Mouse (Mus musculus): ENCODE measurements around the gene U90926. TPM values are rescaled to one million over a fixed set of nuclear protein-coding genes. Genes with fewer than 3 reads are reported as not detected.

The U90926 gene
- polyA plus RNA-seq, 1 experiment = not detected

DNA sequence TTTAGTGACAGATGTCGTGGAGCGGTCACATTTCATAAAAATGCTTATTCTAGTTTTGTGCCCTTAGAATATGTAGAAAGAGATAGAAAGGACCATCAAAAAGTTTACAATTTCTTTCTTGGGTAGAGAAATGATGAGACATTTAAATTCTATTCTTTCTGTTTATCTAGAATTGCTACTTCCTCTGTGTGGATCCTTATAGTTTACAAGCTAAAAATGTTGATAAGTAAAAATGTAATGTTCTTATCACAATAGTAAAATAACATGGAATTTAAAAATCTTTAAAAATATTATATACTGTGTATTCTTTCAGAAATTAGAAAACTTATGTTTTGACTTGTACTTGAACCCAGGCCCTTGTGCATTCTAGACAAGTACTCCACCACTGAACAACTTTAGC is 29.7 kb upstream of the U90926 start:
- H3K4me3 ChIP-seq (replicated peaks) = no peak overlapping the region

DNA sequence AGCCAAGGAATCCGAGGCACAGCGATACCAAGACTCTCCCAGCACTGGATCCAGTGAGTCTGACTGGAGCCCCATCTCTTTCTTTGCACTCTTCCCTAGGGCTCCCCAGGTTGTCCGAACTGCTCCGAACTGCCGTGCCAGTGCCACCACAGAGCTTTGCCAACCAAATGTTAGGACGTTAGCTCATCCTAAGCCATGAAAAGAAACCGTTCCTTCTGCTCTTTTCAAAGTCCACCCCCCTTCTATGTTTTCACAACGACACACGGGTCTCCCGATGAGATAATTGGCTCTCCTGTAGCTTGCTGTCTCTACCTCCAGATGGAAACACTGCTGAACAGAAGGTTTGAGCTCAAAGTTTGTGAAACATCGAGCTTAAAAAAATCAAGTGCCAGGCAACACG is 25.6 kb upstream of the U90926 start:
- no peak overlapping the region for H3K4me3 ChIP-seq (replicated peaks)
- peaks cover 8% of the 10 kb centered on the region for H3K27me3 ChIP-seq (ENCODE audit: control insufficient read depth)
- H3K36me3 ChIP-seq (ENCODE audit: control insufficient read depth) = no peaks in the 10 kb centered on the region
- no peaks in the 10 kb centered on the region for H3K4me1 ChIP-seq (ENCODE audit: control insufficient read depth)
- TF ChIP-seq TAL1 (IDR thresholded peaks at IDR 0.05; ENCODE audit: low read length) = no peak
- TF ChIP-seq GATA1 (IDR thresholded peaks at IDR 0.05; ENCODE audit: low read length) = no peak
- H3K9me3 ChIP-seq (ENCODE audit: control insufficient read depth, low read length) = no peaks in the 10 kb centered on the region; the same call in 1 of the 2 replicates

More for the DNA sequence above, 29.7 kb upstream of the U90926 start:
- no peaks in the 10 kb centered on the region for H3K4me1 ChIP-seq (ENCODE audit: control insufficient read depth)
- TF ChIP-seq TAL1 (IDR thresholded peaks at IDR 0.05; ENCODE audit: low read length) = no peak
- no peak for TF ChIP-seq GATA1 (IDR thresholded peaks at IDR 0.05; ENCODE audit: low read length)
- H3K36me3 ChIP-seq (ENCODE audit: control insufficient read depth) = no peaks in the 10 kb centered on the region
- peaks cover 10% of the 10 kb centered on the region for H3K27me3 ChIP-seq (ENCODE audit: control insufficient read depth)
- peaks cover 2% of the 10 kb centered on the region; the same call in 1 of the 2 replicates for H3K9me3 ChIP-seq (ENCODE audit: control insufficient read depth, low read length)

DNA sequence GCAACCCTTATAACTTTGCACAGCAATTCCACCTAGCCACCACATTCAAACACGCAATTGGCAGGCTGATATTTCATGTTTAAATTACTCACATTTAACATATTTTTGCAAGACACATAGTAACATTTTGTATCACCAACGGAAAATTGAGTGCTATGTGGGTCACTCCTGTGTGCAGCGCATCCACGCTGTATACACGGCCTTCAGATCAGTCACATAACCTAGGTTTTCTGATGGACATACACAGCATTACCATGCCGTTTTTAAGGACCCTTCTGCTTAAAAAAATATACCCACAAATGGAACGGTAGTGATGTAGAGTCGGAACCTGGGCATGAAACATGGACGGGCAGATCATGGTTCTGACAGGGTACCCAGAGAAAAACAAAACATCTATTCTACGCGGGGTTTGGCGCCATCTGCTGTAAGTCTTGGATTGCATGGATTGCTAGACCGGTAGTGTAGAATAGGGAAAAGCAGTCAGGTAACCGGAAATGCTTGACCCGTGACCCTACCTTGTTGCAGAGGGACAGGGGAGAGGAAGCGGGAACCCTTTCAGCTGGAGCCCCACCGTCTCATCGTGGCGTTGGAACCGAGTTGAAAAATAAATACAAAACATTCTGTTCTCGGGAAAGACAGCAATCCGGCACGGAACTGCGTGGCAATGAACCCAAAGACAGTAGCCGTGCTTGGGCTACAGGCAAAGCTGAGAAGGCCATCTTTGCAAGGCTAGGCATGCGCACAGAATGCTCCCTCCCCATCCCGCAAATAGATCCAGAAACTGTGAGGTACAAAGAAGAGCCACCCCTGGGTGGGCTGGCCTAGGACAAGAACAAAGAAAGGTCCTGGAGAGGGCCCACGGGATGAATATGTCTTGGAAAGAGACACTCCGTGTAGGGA is 24.4 kb upstream of the U90926 start:
- H3K36me3 ChIP-seq (ENCODE audit: control insufficient read depth) = no peaks in the 10 kb centered on the region
- H3K4me1 ChIP-seq (ENCODE audit: control insufficient read depth) = no peaks in the 10 kb centered on the region
- no peak for TF ChIP-seq TAL1 (IDR thresholded peaks at IDR 0.05; ENCODE audit: low read length)
- TF ChIP-seq GATA1 (IDR thresholded peaks at IDR 0.05; ENCODE audit: low read length) = no peak
- H3K4me3 ChIP-seq (replicated peaks) = no peak overlapping the region
- H3K27me3 ChIP-seq (ENCODE audit: control insufficient read depth) = peaks cover 3% of the 10 kb centered on the region; the same call in 1 of the 2 replicates
- no peaks in the 10 kb centered on the region; the same call in 1 of the 2 replicates for H3K9me3 ChIP-seq (ENCODE audit: control insufficient read depth, low read length)

DNA sequence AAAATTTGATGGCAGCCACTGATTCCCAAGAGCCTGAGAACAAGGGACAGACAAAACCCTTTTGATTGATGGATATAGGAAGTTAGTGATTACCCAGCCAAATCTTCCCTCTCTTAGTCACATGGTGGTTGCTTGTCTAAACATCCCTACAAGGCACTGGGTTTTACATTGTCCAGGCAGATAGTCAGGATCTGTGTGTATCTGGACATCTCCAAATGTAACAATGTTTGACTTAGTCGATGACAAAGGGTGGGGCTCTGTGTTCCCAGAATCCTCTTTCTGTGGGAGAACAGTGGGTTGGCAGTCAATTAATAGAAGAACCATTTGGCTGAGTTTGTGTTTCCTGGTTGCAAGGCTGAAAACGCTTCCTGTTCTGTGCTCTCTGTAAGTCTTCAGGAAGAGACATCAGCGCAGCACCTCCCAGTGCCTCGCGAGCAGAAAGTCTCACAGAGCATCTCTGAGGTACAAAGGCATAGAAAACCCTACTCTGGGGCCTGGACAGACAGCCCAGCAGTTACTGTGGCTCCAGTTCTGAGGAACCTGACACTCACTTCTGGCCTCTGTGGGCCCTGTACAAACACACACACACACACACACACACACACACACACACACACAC is 19.8 kb upstream of the U90926 start:
- H3K4me1 ChIP-seq (ENCODE audit: control insufficient read depth) = no peaks in the 10 kb centered on the region
- TF ChIP-seq GATA1 (IDR thresholded peaks at IDR 0.05; ENCODE audit: low read length) (no peak), TAL1 (IDR thresholded peaks at IDR 0.05; ENCODE audit: low read length) (no peak)
- H3K4me3 ChIP-seq (replicated peaks) = no peak overlapping the region
- peaks cover 7% of the 10 kb centered on the region for H3K27me3 ChIP-seq (ENCODE audit: control insufficient read depth)
- H3K36me3 ChIP-seq (ENCODE audit: control insufficient read depth) = no peaks in the 10 kb centered on the region
- H3K9me3 ChIP-seq (ENCODE audit: control insufficient read depth, low read length) = no peaks in the 10 kb centered on the region

DNA sequence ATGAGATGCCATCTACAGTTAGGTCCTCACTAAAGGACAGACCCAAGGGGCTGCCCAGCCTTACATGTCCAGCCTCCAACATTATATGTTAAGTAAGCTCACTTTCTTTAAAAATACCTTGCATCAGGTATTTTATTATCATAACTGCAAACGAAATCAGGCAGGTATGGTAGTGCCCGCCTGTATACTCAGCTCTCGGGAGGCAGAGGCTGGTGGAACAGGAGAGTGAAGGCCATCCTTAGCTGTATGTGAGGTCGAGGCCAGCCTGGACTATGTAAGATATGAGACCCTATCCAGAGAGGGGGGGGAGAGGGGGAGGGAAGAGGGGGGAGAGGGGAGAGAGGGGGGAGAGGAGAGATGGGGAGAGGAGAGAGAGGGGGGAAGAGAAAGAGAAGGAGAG is 18.2 kb upstream of the U90926 start:
- Histone ChIP-seq H3K27me3 (ENCODE audit: control insufficient read depth) (peaks cover 10% of the 10 kb centered on the region), H3K4me3 (replicated peaks) (no peak overlapping the region), H3K4me1 (ENCODE audit: control insufficient read depth) (no peaks in the 10 kb centered on the region), H3K9me3 (ENCODE audit: control insufficient read depth, low read length) (no peaks in the 10 kb centered on the region), H3K36me3 (ENCODE audit: control insufficient read depth) (no peaks in the 10 kb centered on the region)
- TF ChIP-seq GATA1 (IDR thresholded peaks at IDR 0.05; ENCODE audit: low read length) (no peak), TAL1 (IDR thresholded peaks at IDR 0.05; ENCODE audit: low read length) (no peak)

DNA sequence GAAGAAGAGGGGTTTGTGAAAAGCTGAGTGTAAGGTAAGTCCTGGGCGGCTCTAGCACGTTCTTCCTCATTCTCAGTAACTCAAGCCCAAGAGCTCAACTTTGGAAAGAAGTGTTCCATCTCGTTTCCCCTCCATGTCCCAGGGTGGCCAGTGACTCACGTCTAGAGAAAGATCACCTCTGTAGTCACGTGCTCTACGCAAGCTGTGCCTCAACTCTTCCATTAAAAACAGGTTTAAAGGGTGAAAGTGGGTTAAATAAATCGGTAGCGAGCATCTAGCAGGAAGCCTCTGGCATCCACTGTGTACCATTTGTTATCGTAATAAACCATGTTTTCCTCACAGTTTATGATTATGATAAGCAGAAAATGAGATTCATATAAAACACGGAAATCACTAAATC is 16.6 kb upstream of the U90926 start:
- Histone ChIP-seq H3K36me3 (ENCODE audit: control insufficient read depth) (no peaks in the 10 kb centered on the region), H3K9me3 (ENCODE audit: control insufficient read depth, low read length) (no peaks in the 10 kb centered on the region), H3K4me1 (ENCODE audit: control insufficient read depth) (no peaks in the 10 kb centered on the region), H3K27me3 (ENCODE audit: control insufficient read depth) (peaks cover 10% of the 10 kb centered on the region), H3K4me3 (replicated peaks) (no peak overlapping the region)
- TF ChIP-seq TAL1 (IDR thresholded peaks at IDR 0.05; ENCODE audit: low read length) = no peak
- TF ChIP-seq GATA1 (IDR thresholded peaks at IDR 0.05; ENCODE audit: low read length) = no peak

DNA sequence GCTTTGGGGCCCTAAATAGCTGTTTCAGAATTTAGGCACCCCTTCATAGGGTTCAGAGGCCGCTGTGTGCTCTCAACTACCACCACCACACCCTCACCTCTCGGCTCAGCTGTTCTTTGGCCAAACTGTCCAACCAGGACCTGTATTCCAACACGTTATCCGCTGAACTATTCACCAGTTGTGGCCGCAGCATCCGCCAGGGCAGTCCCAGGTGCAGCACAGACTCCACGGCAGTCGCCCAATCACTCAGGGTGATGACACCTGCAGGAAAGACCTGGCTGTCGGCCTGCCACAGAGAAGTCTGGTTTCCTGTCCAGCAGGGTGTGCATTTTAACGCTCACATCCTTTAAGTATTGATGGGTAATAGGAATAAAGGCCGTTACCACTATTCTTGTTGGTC is 15.1 kb upstream of the U90926 start:
- H3K36me3 ChIP-seq (ENCODE audit: control insufficient read depth) = no peaks in the 10 kb centered on the region
- TF ChIP-seq TAL1 (IDR thresholded peaks at IDR 0.05; ENCODE audit: low read length) (no peak), GATA1 (IDR thresholded peaks at IDR 0.05; ENCODE audit: low read length) (no peak)
- H3K4me3 ChIP-seq (replicated peaks) = no peak overlapping the region
- no peaks in the 10 kb centered on the region for H3K9me3 ChIP-seq (ENCODE audit: control insufficient read depth, low read length)
- no peaks in the 10 kb centered on the region for H3K4me1 ChIP-seq (ENCODE audit: control insufficient read depth)
- H3K27me3 ChIP-seq (ENCODE audit: control insufficient read depth) = peaks cover 7% of the 10 kb centered on the region

DNA sequence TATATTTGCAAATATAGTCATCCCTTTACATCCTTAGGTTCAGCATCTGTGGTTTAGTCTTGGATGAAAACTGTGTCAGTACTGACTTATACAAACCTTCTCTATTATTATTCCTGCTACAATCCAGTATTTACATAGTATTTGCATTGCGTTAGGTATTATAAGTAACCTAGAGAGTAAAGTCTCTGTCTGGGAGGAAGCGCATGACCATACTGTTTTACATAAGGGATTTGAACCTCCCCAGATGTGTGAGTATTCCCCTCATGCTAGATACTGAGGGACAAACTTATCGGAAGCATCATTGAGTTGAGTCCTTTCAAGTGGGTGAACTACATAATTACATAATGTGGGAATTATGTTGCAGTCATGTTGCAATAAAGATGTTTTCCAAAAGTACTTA is 14.3 kb upstream of the U90926 start:
- H3K9me3 ChIP-seq (ENCODE audit: control insufficient read depth, low read length) = no peaks in the 10 kb centered on the region
- TF ChIP-seq TAL1 (IDR thresholded peaks at IDR 0.05; ENCODE audit: low read length) (no peak), GATA1 (IDR thresholded peaks at IDR 0.05; ENCODE audit: low read length) (no peak)

DNA sequence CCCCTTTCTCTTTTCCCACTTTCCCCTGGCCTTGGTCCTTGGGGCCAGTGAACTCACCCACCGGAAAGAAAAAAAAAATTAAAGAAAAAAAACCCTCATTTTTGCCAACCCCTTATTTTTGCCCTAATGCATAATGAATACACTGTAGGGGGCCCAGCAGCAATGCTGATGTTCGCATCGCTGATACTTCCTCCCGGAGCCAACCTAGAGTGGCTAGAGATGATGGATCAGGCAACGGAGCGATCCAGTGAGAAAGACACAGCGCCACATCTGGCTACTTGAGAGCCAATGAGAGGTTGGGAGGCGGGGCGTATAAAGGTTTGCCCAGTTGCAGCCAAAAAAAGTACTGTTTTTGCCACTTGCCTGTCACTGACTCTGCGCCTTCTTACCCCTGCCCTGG is 13.6 kb upstream of the U90926 start:
- H3K9me3 ChIP-seq (ENCODE audit: control insufficient read depth, low read length) = no peaks in the 10 kb centered on the region
- H3K4me3 ChIP-seq (replicated peaks) = no peak overlapping the region
- H3K27me3 ChIP-seq (ENCODE audit: control insufficient read depth) = peaks cover 7% of the 10 kb centered on the region
- H3K36me3 ChIP-seq (ENCODE audit: control insufficient read depth) = no peaks in the 10 kb centered on the region
- TF ChIP-seq GATA1 (IDR thresholded peaks at IDR 0.05; ENCODE audit: low read length) (no peak), TAL1 (IDR thresholded peaks at IDR 0.05; ENCODE audit: low read length) (no peak)
- no peaks in the 10 kb centered on the region for H3K4me1 ChIP-seq (ENCODE audit: control insufficient read depth)

More for the DNA sequence above, 14.3 kb upstream of the U90926 start:
- H3K36me3 ChIP-seq (ENCODE audit: control insufficient read depth) = no peaks in the 10 kb centered on the region
- no peaks in the 10 kb centered on the region for H3K4me1 ChIP-seq (ENCODE audit: control insufficient read depth)
- H3K27me3 ChIP-seq (ENCODE audit: control insufficient read depth) = peaks cover 7% of the 10 kb centered on the region
- H3K4me3 ChIP-seq (replicated peaks) = no peak overlapping the region
